Mouse (Mus musculus): ENCODE measurements around the gene Zpbp. TPM values are rescaled to one million over a fixed set of nuclear protein-coding genes. Genes with fewer than 3 reads are reported as not detected.

The Zpbp gene
- total RNA-seq (2021) = 1 to 10 TPM; 1.2 TPM

DNA sequence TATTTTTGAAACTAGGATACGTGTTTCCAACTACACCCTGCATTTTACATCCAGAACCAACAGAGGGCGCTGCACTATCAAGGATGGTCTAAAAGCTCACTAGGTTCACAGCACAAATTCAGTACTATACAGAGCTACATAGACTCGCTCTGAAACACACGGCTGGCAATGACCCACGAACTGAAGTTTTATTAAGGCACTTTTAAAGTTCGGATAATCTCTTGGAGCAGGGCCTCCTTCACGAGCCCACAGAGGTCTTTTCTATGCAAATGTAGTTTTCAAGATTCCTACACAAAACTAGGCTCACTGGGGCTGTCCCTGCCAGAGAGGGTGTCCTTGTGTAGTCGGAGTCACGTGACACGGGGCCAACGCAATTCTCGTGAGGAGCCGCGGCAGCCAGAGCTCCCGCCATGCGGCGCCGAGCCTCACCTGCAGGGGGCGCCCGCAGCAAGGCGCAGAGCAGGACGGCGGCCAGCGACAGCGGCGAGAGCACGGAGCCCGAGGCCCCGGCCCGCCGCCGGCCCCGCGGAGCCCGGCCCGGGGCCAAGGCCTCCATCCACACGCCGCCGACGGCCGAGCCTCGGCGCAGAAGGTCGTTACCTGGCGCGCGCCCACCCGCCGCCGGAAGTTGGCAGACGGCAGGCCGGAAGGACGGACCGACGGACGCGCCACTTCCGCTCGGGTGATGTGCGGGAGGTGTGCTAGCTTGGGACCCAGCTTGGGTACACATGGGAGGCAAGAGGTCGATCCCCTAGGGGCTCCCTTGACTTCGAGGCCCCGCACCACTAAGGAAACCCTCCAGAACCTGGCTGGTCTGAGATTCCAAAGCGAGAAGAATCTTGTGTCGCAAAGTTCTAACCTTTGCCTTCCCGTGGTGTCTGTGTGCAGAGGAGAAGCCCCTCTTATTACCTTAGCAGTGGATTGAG, at the start of gene Zpbp, which contains the start of gene Spata48:
Gene Zpbp, minus strand, starts transcription at position 774 of the 926 bp plus-strand sequence.
Gene Spata48, plus strand, starts transcription at position 460 of the 926 bp plus-strand sequence.
- peak; percentile 89 to 91 for DNase-seq (ENCODE audit: low spot score in 2 of 2)
- intact Hi-C loops (cut with DNase I) = loop anchor here (2.0 kb wide), 1 partner anchor 327 kb away; no protein-coding TSS in a partner anchor

DNA sequence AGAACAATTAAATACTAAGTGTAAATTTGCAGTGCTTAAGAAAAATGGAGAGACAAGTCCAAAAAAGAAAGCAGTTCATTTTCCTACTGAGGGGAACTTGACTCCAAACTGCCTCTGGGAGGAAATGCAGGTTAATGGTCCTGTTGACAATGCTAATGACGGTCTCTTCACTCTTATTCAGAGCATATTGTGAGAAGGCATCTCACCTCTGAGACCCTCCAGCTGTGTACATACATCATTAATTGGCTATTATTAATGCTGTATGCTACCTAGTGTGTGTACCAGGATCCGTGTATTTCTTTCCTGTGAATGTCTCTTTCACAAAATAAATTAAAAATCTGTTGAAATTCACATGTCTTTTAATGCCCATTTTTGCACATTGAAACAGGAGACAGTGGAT, 47.2 kb upstream of the Zpbp start:
- DNase-seq (ENCODE audit: low spot score in 2 of 2) = no peak
- intact Hi-C loops (cut with DNase I) = no loop called here

DNA sequence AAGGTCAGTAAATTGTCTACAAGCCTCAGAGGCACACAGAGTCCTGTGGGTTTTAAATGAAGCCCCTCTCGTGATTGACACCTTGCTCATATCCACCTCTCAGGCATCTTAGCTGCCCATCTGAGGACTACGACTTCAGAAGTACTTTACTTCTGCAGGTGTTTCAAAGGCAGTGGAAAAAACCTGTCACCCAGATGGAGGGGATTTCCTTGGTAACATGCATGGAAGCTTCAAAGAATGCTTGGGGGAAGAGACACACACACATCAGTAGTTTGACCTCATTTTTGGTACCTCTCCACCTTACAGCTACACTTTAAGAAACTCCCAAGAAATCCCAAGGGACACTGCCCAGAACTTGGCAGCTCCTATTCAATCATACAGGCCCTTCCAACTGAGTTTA, 44.0 kb upstream of the Zpbp start:
- intact Hi-C loops (cut with DNase I) = no loop called here

DNA sequence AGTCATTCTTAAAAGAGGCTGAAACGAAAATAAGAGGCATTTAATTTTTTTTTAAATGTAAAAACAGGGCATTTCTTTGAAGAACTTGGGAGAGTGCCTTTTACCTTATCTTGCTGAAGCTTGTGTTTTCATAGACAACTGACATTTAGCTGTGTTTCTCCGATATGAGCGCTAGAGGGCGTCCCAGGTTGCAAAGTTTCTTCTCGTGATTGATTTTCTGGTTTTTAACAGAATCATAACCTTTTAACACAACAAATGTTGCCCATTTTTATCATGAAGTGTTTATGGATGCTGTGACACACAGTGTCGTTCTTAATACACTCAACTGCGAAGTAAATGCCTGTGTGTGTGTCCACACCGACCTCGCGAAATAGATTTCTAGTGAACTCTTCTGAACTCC, 37.7 kb upstream of the Zpbp start:
- intact Hi-C loops (cut with DNase I) = loop anchor here (1.0 kb wide), 1 partner anchor 288 kb away; no protein-coding TSS in a partner anchor
- peak in 1 of 2 experiments; percentile 10 for DNase-seq (ENCODE audit: low spot score in 2 of 2)

More for the DNA sequence above, 44.0 kb upstream of the Zpbp start:
- DNase-seq (ENCODE audit: low spot score in 2 of 2) = no peak

- intact Hi-C loops (cut with DNase I) = no loop called here
Measured at GRCm38 (mm10) chr11:11495697-11496096, 33.5 kb upstream of the Zpbp start.

GRCm38 (mm10) chr11:11492044-11492443, 29.8 kb upstream of the Zpbp start:
- intact Hi-C loops (cut with DNase I) = no loop called here
- no peak for DNase-seq (ENCODE audit: low spot score in 2 of 2)

More at GRCm38 (mm10) chr11:11495697-11496096, 33.5 kb upstream of the Zpbp start:
- no peak for DNase-seq (ENCODE audit: low spot score in 2 of 2)

DNA sequence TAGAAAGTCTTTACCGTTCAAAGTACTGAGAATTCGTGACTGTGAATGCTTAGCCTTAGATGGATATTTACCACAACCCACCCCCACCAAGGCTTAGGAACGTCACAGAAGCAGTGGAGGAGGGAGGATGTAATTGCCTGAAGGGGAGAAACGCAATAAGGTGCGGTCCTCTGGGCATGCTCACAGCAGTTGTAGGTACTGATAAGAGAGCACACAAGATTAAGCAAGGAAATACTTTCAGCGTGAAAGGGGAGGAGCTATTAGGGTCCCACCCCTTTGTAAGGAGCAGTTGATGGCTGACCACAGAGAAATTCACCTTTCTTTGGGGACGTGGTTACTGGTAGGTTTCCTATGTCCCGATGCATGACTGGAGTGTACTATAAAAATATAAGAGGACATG, 22.2 kb upstream of the Zpbp start:
- intact Hi-C loops (cut with DNase I) = no loop called here

DNA sequence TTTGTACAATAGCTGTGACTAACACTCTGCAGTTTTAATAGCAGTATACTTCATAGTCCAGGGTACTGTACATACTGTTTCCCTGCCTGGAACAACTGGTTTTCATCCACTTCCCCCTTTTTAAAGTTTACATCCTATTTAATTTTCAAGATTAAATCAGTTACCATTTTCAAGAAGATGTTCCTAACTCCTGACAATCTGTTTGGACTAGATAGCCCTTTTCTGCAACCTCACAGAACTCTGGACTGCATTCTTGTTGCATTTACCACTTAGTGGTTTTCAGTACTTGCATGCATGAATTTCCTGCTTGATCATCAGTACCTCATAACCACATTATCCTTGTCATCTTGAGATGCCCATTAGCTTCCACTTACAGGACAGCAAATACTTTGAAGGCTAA, 6.7 kb upstream of the Zpbp start:
- intact Hi-C loops (cut with DNase I) = no loop called here
- no peak for DNase-seq (ENCODE audit: low spot score in 2 of 2)

More for the DNA sequence above, 22.2 kb upstream of the Zpbp start:
- DNase-seq (ENCODE audit: low spot score in 2 of 2) = no peak

DNA sequence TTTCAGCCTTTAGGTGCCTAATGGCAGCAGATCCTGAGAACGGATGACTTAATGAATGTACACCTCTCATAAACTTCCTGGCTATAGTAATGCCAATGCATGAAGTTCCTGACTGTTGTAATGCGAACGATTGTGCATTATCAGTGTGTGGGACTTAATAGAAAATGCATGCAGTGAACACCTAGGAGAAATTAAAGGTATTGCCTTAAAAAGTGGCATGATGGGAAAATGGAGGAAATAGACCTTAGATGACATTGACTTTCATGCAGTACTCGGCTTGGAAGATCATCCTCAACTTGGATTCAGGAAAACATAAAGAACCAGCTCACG, 318 bp upstream of the Zpbp start:
- intact Hi-C loops (cut with DNase I) = no loop called here
- no peak for DNase-seq (ENCODE audit: low spot score in 2 of 2)

GRCm38 (mm10) chr11:11455037-11455436, 7.2 kb downstream of the Zpbp start:
- no peak for DNase-seq (ENCODE audit: low spot score in 2 of 2)

GRCm38 (mm10) chr11:11417356-11417755, 44.9 kb downstream of the Zpbp start:
- intact Hi-C loops (cut with DNase I) = no loop called here
- no peak for DNase-seq (ENCODE audit: low spot score in 2 of 2)

More at GRCm38 (mm10) chr11:11455037-11455436, 7.2 kb downstream of the Zpbp start:
- intact Hi-C loops (cut with DNase I) = no loop called here

DNA sequence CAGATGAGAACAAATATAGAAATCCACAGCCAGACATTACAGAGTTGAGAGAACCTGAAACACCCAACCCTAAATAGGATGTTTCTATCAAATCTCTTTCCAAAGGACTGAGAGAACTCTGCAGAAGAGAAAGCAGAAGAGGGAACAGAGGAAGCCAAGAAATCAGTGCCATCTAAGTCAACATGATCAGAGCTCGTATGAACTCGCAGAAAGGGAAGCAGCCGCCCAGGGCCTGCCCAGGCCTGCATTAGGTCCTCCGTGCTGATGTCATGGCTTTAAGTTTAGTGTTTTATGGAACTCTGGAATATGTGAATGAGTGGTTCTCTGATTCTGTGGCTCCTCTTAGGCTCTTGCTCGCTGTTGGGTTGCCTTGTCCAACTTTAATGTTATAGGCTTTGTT, 48.0 kb downstream of the Zpbp start:
- intact Hi-C loops (cut with DNase I) = no loop called here
- DNase-seq (ENCODE audit: low spot score in 2 of 2) = no peak

DNA sequence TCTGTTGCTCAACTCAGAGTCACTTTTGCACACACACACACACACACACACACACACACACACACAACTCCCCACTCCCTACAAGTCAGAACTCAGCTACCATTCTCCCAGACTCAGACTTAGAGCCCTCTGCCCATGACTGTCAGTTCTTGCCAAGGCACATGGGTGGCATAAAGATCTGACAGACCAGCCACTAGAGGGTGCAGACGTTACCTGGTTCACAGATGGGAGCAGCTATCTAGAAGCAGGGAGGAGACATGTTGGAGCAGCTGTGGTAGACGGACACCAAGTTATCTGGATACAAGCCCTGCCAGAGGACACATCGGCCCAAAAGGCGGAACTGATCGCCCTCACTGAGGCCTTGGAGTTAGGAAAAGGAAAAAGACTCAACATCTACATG, 67.5 kb downstream of the Zpbp start:
- no peak for DNase-seq (ENCODE audit: low spot score in 2 of 2)
- intact Hi-C loops (cut with DNase I) = no loop called here

DNA sequence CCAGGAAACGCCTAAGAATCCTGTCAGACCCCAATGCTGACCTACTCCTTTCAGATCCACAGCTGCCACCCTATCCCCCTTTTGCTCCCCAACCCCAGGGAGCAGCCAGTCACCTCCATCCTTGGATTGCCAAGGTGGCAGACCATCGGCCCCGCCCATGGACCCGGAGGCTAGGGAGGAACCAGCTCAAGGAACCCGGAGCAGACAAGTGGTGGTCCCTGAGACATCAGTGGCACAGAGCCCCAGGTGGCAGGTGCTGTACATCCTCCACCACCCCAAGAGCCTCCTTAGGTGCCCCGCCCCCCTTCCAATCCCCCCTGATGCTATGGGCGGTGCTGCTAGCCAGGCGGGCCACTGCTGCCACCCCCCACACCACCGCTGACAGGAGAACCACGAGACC, 69.0 kb downstream of the Zpbp start:
- intact Hi-C loops (cut with DNase I) = no loop called here
- no peak for DNase-seq (ENCODE audit: low spot score in 2 of 2)

DNA sequence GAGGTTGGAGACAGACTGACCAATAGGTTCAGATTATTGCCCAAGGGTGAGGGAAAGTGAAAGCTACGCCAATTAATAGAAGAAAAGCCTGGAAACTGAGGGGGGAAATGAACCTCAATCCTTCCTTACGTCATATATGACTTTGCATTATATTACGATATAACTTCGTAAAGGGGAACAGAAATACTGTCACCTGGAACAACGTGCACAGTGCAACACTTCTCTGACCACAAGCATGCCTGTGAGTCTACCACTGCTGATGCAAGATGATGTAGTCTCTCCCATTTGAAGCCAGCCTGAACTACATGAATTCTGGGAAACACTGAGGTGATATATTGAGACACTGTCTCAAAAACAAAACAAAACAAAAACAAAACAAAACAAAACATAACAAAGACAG, 90.9 kb downstream of the Zpbp start:
- intact Hi-C loops (cut with DNase I) = no loop called here
- DNase-seq (ENCODE audit: low spot score in 2 of 2) = no peak

- DNase-seq (ENCODE audit: low spot score in 2 of 2) = no peak
- intact Hi-C loops (cut with DNase I) = no loop called here
Measured at GRCm38 (mm10) chr11:11283512-11283911, 178.7 kb downstream of the Zpbp start.

DNA sequence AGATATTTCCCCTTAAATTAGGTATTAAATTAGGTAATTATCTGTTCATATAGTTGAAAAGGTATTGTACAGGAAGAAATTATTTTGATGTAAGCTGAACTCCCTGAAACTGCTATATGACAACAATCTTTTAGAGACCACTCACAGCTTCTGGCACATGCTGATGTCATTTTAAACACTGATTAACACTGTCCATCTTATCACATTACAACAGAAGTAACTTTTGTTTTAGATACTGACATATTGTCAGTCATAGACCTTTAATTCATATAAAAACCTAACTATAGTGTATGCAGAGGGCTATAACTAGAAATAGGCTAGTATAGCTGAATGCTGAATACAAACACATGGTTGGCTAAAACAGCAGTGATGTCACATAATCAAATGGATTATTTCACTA, 182.1 kb downstream of the Zpbp start:
- no peak for DNase-seq (ENCODE audit: low spot score in 2 of 2)
- intact Hi-C loops (cut with DNase I) = no loop called here

- intact Hi-C loops (cut with DNase I) = no loop called here
- no peak for DNase-seq (ENCODE audit: low spot score in 2 of 2)
Measured at GRCm38 (mm10) chr11:11257348-11257747, 204.9 kb downstream of the Zpbp start.

DNA sequence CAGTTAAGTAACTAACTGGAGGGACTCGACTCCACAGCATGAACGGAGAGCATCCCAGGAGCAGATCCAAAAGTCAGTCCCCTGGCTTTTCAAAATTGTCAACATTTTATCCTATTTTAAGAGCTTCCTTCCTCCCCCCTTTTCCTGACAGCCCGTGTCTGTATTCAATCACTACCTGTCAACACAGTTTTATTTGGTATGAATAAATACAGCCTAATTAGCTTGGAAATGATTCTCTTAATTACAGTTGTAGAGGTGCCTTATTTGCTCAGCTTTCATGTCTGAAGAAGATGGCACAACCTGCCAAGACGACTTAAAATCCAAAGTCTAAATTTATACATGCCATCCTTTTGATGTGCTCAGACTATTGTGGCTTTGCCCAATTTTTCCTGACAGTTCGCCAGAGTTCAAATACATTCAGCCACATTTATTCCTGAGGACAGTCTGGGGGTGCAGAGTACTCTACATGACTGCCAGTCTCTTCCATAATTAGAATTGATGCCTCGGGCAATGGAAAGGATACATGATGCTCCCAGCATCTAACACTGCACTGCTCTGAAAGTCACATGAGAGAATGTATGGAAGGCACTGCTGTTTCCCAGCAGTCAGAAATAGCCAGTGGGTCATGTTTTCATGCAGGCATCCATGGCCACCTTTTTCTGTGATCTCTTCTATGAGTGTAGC, 219.4 kb downstream of the Zpbp start:
- intact Hi-C loops (cut with DNase I) = no loop called here
- no peak for DNase-seq (ENCODE audit: low spot score in 2 of 2)

GRCm38 (mm10) chr11:11239346-11239745, 222.9 kb downstream of the Zpbp start:
- DNase-seq (ENCODE audit: low spot score in 2 of 2) = no peak
- intact Hi-C loops (cut with DNase I) = no loop called here
